ENCODE assay signal across 18 mouse cellular contexts in genomic region chr17:30860606-30861005, GRCm38 (mm10). TPM values are rescaled to one million over a fixed set of nuclear protein-coding genes. Genes with fewer than 3 reads are reported as not detected.
DNase-seq lines count a peak whose midpoint lies in the region; ATAC-seq and TF ChIP-seq lines count a peak whose summit lies in the region.
"Had no signal": no experiment of that assay in that cellular context is flagged by ENCODE, and none has a peak within 500 bp of the region (broad histone marks: within the 10 kb centered on the region; RNA-seq: fewer than 3 reads in every experiment).

No protein-coding gene starts in this region.

- no peak overlapping the region for H3K27ac ChIP-seq in kidney, embryonic 15.5 days
- no peak overlapping the region for H3K27ac ChIP-seq in liver, embryonic 12.5 days
- H3K27ac ChIP-seq in heart, adult 2 months = no peak overlapping the region
- H3K27ac ChIP-seq: lung, embryonic 15.5 days had no signal

- ATAC-seq in kidney, embryonic 15.5 days (replicated peaks; ENCODE audit: low FRiP score) = no peak
- no peak for ATAC-seq in liver, embryonic 12.5 days

- TF ChIP-seq POLR2A in heart, adult 2 months (IDR thresholded peaks at IDR 0.05; ENCODE audit: insufficient read depth, low read depth, low read length) = no peak

- no peaks in the 10 kb centered on the region for H3K27me3 ChIP-seq in kidney, embryonic 15.5 days
- 0 out of 2 replicates have a peak, but pooled peaks cover 6% of the 10 kb centered on the region for H3K27me3 ChIP-seq in liver, embryonic 12.5 days (replicated peaks)
- no peaks in the 10 kb centered on the region for H3K27me3 ChIP-seq in heart, adult 2 months (ENCODE audit: control insufficient read depth, insufficient read depth, low read length)
- H3K27me3 ChIP-seq: embryonic facial prominence, embryonic 12.5 days; lung, embryonic 15.5 days had no signal

- H3K9ac ChIP-seq in kidney, embryonic 15.5 days = no peak overlapping the region
- H3K9ac ChIP-seq in liver, embryonic 12.5 days = no peak overlapping the region
- H3K9ac ChIP-seq in heart, adult 2 months (ENCODE audit: low read depth, low read length) = no peak overlapping the region
- H3K9ac ChIP-seq: embryonic facial prominence, embryonic 12.5 days; lung, embryonic 15.5 days had no signal

- H3K4me1 ChIP-seq in kidney, embryonic 15.5 days = peaks cover 16% of the 10 kb centered on the region
- H3K4me1 ChIP-seq in liver, embryonic 12.5 days = 0 out of 2 replicates have a peak, but pooled peaks cover 4% of the 10 kb centered on the region
- no peaks in the 10 kb centered on the region for H3K4me1 ChIP-seq in heart, adult 2 months (ENCODE audit: control insufficient read depth, insufficient read depth, low read length)
- H3K4me1 ChIP-seq: lung, embryonic 15.5 days had no signal

- peak; percentile 44 for DNase-seq in kidney, adult 11 months
- peak; percentile 36 for DNase-seq in right cerebral cortex, postnatal 4 days
- no peak for DNase-seq in right cerebral cortex, postnatal 14 days
- DNase-seq in kidney, postnatal 10 days = peak; percentile 42
- no peak for DNase-seq in layer of hippocampus, adult 8-10 months (ENCODE audit: low spot score in 2 of 2)
- no peak for DNase-seq in heart, adult 2 months
- DNase-seq: B cell, adult 2 months; cerebellum, postnatal 36 days; gastrocnemius, postnatal 14 days; heart, postnatal 14 days; liver; thymus, postnatal 4 days had no signal

- intact Hi-C loops in heart, adult 2 months (cut with DNase I) = no loop called here

- WGBS in kidney, embryonic 15.5 days = 61% methylated on average over 7 of the region's 7 CpGs
- 58% methylated on average over 7 of the region's 7 CpGs for WGBS in liver, embryonic 12.5 days (ENCODE audit: insufficient replicate concordance)
- 64% methylated on average over 7 of the region's 7 CpGs for WGBS in heart, adult 2 months

- H3K79me2 ChIP-seq in heart, adult 2 months (replicated peaks; ENCODE audit: control insufficient read depth, insufficient read depth, low read length) = no peaks in the 10 kb centered on the region

- no peak overlapping the region for H3K4me2 ChIP-seq in kidney, embryonic 15.5 days
- no peak overlapping the region for H3K4me2 ChIP-seq in liver, embryonic 12.5 days
- H3K4me2 ChIP-seq: embryonic facial prominence, embryonic 12.5 days; lung, embryonic 15.5 days had no signal

- no peaks in the 10 kb centered on the region for H3K36me3 ChIP-seq in kidney, embryonic 15.5 days
- no peaks in the 10 kb centered on the region for H3K36me3 ChIP-seq in liver, embryonic 12.5 days
- H3K36me3 ChIP-seq in heart, adult 2 months (ENCODE audit: control insufficient read depth, insufficient read depth, low read length) = no peaks in the 10 kb centered on the region
- H3K36me3 ChIP-seq: embryonic facial prominence, embryonic 12.5 days; lung, embryonic 15.5 days had no signal

- TF ChIP-seq CTCF in heart, adult 2 months (IDR thresholded peaks at IDR 0.05) = no peak

- no peak for TF ChIP-seq EP300 in heart, adult 2 months (IDR thresholded peaks at IDR 0.05; ENCODE audit: insufficient read depth, low read depth, low read length)

- H3K4me3 ChIP-seq in kidney, embryonic 15.5 days (replicated peaks) = no peak overlapping the region
- H3K4me3 ChIP-seq in liver, embryonic 12.5 days = no peak overlapping the region
- no peak overlapping the region for H3K4me3 ChIP-seq in heart, adult 2 months
- H3K4me3 ChIP-seq: embryonic facial prominence, embryonic 12.5 days; lung, embryonic 15.5 days; myocyte had no signal

- no peaks in the 10 kb centered on the region for H3K9me3 ChIP-seq in kidney, embryonic 15.5 days (replicated peaks)
- H3K9me3 ChIP-seq in liver, embryonic 12.5 days (replicated peaks) = no peaks in the 10 kb centered on the region
- H3K9me3 ChIP-seq: embryonic facial prominence, embryonic 12.5 days; lung, embryonic 15.5 days had no signal

RNA-seq across cellular contexts. Expression of gene Glp1r, which starts 41.0 kb away (rescaled TPM):
- polyA plus RNA-seq in kidney, embryonic 15.5 days (2015; fragmentation: Nextera tagmentation; extraction: Ambion mirVana) = 0.28 and 0.42 TPM in 2 replicates
- polyA plus RNA-seq in liver, embryonic 12.5 days (2016; fragmentation: Nextera tagmentation; extraction: Ambion mirVana) = 0.06 TPM in 1 of 2 replicates, not detected in the other
- 1 to 10 TPM; 2.2 to 3.3 (median 2.5) TPM for total RNA-seq in layer of hippocampus, adult 8-10 months (2022)
- under 1 TPM; 0.16 to 0.25 TPM for total RNA-seq in heart, adult 2 months (2021)
- polyA plus RNA-seq in heart, adult 2 months (2012; rRNA removed) = 0.29 and 0.64 TPM in 2 replicates
- total RNA-seq: gastrocnemius, postnatal 14 days; megakaryocyte progenitor cell, adult 5-6 weeks had no signal
- polyA plus RNA-seq: embryonic facial prominence, embryonic 12.5 days had no signal

Comparison
In these comparisons a context has a peak if more than half of its experiments do, and no peak if none do; other contexts are left out.
1. DNase-seq: peak in kidney, adult 11 months (single experiment), right cerebral cortex, postnatal 4 days (single experiment) and kidney, postnatal 10 days (single experiment); none in right cerebral cortex, postnatal 14 days (single experiment), layer of hippocampus, adult 8-10 months (0 of 2) and heart, adult 2 months (0 of 2).